Mouse (Mus musculus): ENCODE data around the gene Kif14. TPM values are rescaled to one million over a fixed set of nuclear protein-coding genes. Genes with fewer than 3 reads are reported as not detected.

The Kif14 gene
- total and polyA plus RNA-seq, 3 experiments: 0.02 to 0.30 (median 0.08) TPM

- DNase-seq: no peak
- TF ChIP-seq EP300 (IDR thresholded peaks at IDR 0.05; ENCODE audit: insufficient read depth, low read depth, low read length): no peak
- peak; percentile 22 for TF ChIP-seq CTCF (IDR thresholded peaks at IDR 0.05)
- intact Hi-C loops (cut with DNase I): no loop called here
- H3K36me3 ChIP-seq (ENCODE audit: control insufficient read depth, insufficient read depth, low read length): no peaks in the 10 kb centered on the region
- no peak overlapping the region for H3K27ac ChIP-seq
- no peaks in the 10 kb centered on the region for H3K79me2 ChIP-seq (replicated peaks; ENCODE audit: control insufficient read depth, insufficient read depth, low read length)
- H3K9ac ChIP-seq (ENCODE audit: low read depth, low read length): no peak overlapping the region
- WGBS: 86% methylated on average over 6 of the region's 6 CpGs
- peaks cover 2% of the 10 kb centered on the region for H3K4me1 ChIP-seq (ENCODE audit: control insufficient read depth, insufficient read depth, low read length)
- H3K27me3 ChIP-seq (ENCODE audit: control insufficient read depth, insufficient read depth, low read length): no peaks in the 10 kb centered on the region
- H3K4me3 ChIP-seq: no peak overlapping the region
These were observed 70.8 kb downstream of the Kif14 start for GRCm38 (mm10) chr1:136536947-136537346.

- WGBS: 69% methylated on average over 4 of the region's 4 CpGs
These were observed 72.1 kb downstream of the Kif14 start for GRCm38 (mm10) chr1:136538247-136538646.

GRCm38 (mm10) chr1:136540407-136540895 lies 74.3 kb downstream of the Kif14 start:
- no peak overlapping the region for H3K9ac ChIP-seq (ENCODE audit: low read depth, low read length)
- no peak overlapping the region for H3K27ac ChIP-seq
- TF ChIP-seq EP300 (IDR thresholded peaks at IDR 0.05; ENCODE audit: insufficient read depth, low read depth, low read length) (no peak), POLR2A (IDR thresholded peaks at IDR 0.05; ENCODE audit: insufficient read depth, low read depth, low read length) (no peak), CTCF (IDR thresholded peaks at IDR 0.05) (no peak)
- peak; percentile 26 to 42 for DNase-seq
- H3K4me1 ChIP-seq (ENCODE audit: control insufficient read depth, insufficient read depth, low read length): peaks cover 2% of the 10 kb centered on the region; the same call in 1 of the 2 replicates
- H3K79me2 ChIP-seq (replicated peaks; ENCODE audit: control insufficient read depth, insufficient read depth, low read length): no peaks in the 10 kb centered on the region
- H3K36me3 ChIP-seq (ENCODE audit: control insufficient read depth, insufficient read depth, low read length): no peaks in the 10 kb centered on the region
- intact Hi-C loops (cut with DNase I): no loop called here
- no peaks in the 10 kb centered on the region for H3K27me3 ChIP-seq (ENCODE audit: control insufficient read depth, insufficient read depth, low read length)
- 0 out of 2 replicates have a peak overlapping the region, but pooled peaks have one; percentile 10 for H3K4me3 ChIP-seq
- 12% methylated on average over 9 of the region's 9 CpGs for WGBS

More at GRCm38 (mm10) chr1:136538247-136538646, 72.1 kb downstream of the Kif14 start:
- Histone ChIP-seq H3K4me1 (ENCODE audit: control insufficient read depth, insufficient read depth, low read length) (peaks cover 2% of the 10 kb centered on the region), H3K27ac (no peak overlapping the region), H3K36me3 (ENCODE audit: control insufficient read depth, insufficient read depth, low read length) (no peaks in the 10 kb centered on the region), H3K27me3 (ENCODE audit: control insufficient read depth, insufficient read depth, low read length) (no peaks in the 10 kb centered on the region), H3K79me2 (replicated peaks; ENCODE audit: control insufficient read depth, insufficient read depth, low read length) (no peaks in the 10 kb centered on the region), H3K4me3 (no peak overlapping the region), H3K9ac (ENCODE audit: low read depth, low read length) (no peak overlapping the region)
- TF ChIP-seq CTCF (IDR thresholded peaks at IDR 0.05): no peak
- TF ChIP-seq EP300 (IDR thresholded peaks at IDR 0.05; ENCODE audit: insufficient read depth, low read depth, low read length): no peak
- no peak for TF ChIP-seq POLR2A (IDR thresholded peaks at IDR 0.05; ENCODE audit: insufficient read depth, low read depth, low read length)
- intact Hi-C loops (cut with DNase I): no loop called here
- DNase-seq: peak; percentile 22 to 39

- Histone ChIP-seq H3K27ac (no peak overlapping the region), H3K4me3 (no peak overlapping the region), H3K36me3 (ENCODE audit: control insufficient read depth, insufficient read depth, low read length) (no peaks in the 10 kb centered on the region), H3K79me2 (replicated peaks; ENCODE audit: control insufficient read depth, insufficient read depth, low read length) (no peaks in the 10 kb centered on the region), H3K9ac (ENCODE audit: low read depth, low read length) (no peak overlapping the region), H3K4me1 (ENCODE audit: control insufficient read depth, insufficient read depth, low read length) (peaks cover 2% of the 10 kb centered on the region; the same call in 1 of the 2 replicates), H3K27me3 (ENCODE audit: control insufficient read depth, insufficient read depth, low read length) (no peaks in the 10 kb centered on the region)
- DNase-seq: no peak
- no peak for TF ChIP-seq CTCF (IDR thresholded peaks at IDR 0.05)
- TF ChIP-seq EP300 (IDR thresholded peaks at IDR 0.05; ENCODE audit: insufficient read depth, low read depth, low read length): no peak
- TF ChIP-seq POLR2A (IDR thresholded peaks at IDR 0.05; ENCODE audit: insufficient read depth, low read depth, low read length): no peak
- intact Hi-C loops (cut with DNase I): no loop called here
- 87% methylated on average over 12 of the region's 12 CpGs for WGBS
These were observed 75.7 kb downstream of the Kif14 start for GRCm38 (mm10) chr1:136541618-136542376.

GRCm38 (mm10) chr1:136543920-136544319 lies 77.8 kb downstream of the Kif14 start:
- no peak overlapping the region for H3K27ac ChIP-seq
- H3K27me3 ChIP-seq (ENCODE audit: control insufficient read depth, insufficient read depth, low read length): no peaks in the 10 kb centered on the region
- WGBS: 75% methylated on average over 7 of the region's 7 CpGs

GRCm38 (mm10) chr1:136547068-136547467 lies 80.9 kb downstream of the Kif14 start:
- Histone ChIP-seq H3K4me3 (no peak overlapping the region), H3K27me3 (ENCODE audit: control insufficient read depth, insufficient read depth, low read length) (no peaks in the 10 kb centered on the region), H3K36me3 (ENCODE audit: control insufficient read depth, insufficient read depth, low read length) (no peaks in the 10 kb centered on the region), H3K79me2 (replicated peaks; ENCODE audit: control insufficient read depth, insufficient read depth, low read length) (no peaks in the 10 kb centered on the region), H3K9ac (ENCODE audit: low read depth, low read length) (no peak overlapping the region), H3K27ac (no peak overlapping the region), H3K4me1 (ENCODE audit: control insufficient read depth, insufficient read depth, low read length) (no peaks in the 10 kb centered on the region)
- intact Hi-C loops (cut with DNase I): no loop called here
- WGBS: 82% methylated on average over 2 of the region's 2 CpGs
- TF ChIP-seq POLR2A (IDR thresholded peaks at IDR 0.05; ENCODE audit: insufficient read depth, low read depth, low read length) (no peak), CTCF (IDR thresholded peaks at IDR 0.05) (no peak), EP300 (IDR thresholded peaks at IDR 0.05; ENCODE audit: insufficient read depth, low read depth, low read length) (no peak)
- DNase-seq: no peak

More at GRCm38 (mm10) chr1:136543920-136544319, 77.8 kb downstream of the Kif14 start:
- intact Hi-C loops (cut with DNase I): no loop called here
- no peak for TF ChIP-seq CTCF (IDR thresholded peaks at IDR 0.05)
- no peak for TF ChIP-seq EP300 (IDR thresholded peaks at IDR 0.05; ENCODE audit: insufficient read depth, low read depth, low read length)
- TF ChIP-seq POLR2A (IDR thresholded peaks at IDR 0.05; ENCODE audit: insufficient read depth, low read depth, low read length): no peak
- DNase-seq: no peak
- no peak overlapping the region for H3K4me3 ChIP-seq
- H3K79me2 ChIP-seq (replicated peaks; ENCODE audit: control insufficient read depth, insufficient read depth, low read length): no peaks in the 10 kb centered on the region
- no peak overlapping the region for H3K9ac ChIP-seq (ENCODE audit: low read depth, low read length)
- no peaks in the 10 kb centered on the region for H3K36me3 ChIP-seq (ENCODE audit: control insufficient read depth, insufficient read depth, low read length)
- peaks cover 2% of the 10 kb centered on the region; the same call in 1 of the 2 replicates for H3K4me1 ChIP-seq (ENCODE audit: control insufficient read depth, insufficient read depth, low read length)

Measured in heart, adult 2 months (tissue).